Mouse (Mus musculus): ENCODE data around the gene Taar2.

DNA sequence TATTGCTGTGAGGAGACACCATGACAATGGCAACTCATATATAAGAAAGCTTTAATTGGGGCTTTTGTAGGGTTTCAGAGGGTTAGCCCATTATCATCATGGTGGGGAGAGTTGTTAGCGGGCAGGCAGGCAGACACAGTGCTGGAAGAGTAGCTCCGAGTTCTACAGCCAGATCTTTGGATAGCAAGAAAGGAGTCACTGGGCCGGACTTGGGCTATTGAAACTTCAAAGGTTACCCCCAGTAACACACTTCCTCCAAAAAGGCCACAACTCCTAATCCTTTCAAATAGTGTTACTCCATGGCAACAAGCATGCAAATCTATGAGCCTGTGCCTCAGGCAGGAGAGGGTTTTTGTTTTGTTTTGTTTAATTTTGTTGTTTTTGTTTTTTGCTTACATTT lies 37.3 kb upstream of the Taar2 start:
- TF ChIP-seq CTCF (IDR thresholded peaks at IDR 0.05; ENCODE audit: low read depth) (no peak), EP300 (optimal IDR thresholded peaks at IDR 0.05) (no peak)

Data from stomach, postnatal 0 days (tissue).